Mouse (Mus musculus): ENCODE measurements around the gene Zfp472. TPM values are rescaled to one million over a fixed set of nuclear protein-coding genes. Genes with fewer than 3 reads are reported as not detected.
"Not testable (repeated sequence)": the region's sequence is repeated elsewhere in the genome, so short reads cannot be mapped to it uniquely, and the experiment has no call there.

Zfp472 gene
- total RNA-seq, 1 experiment from 2014 or later, result 3.7 TPM

DNA sequence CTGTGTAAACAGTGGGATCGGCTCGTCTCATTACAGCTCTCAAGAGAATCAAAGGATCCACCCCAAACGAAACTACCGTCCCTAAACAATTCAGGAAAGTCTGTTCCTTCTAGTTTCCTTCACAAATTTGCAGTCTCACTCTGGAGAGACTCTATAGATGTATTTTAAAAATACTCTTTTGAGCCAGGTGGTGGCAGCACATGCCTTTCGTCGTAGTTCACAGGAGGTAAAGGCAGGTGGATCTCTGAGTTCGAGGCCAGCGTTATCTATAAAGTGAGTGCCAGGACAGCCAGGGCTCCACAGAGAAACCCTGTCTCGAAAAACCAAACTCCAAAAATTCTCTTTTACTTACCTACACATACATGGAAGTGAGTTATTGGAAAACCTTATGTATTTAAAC lies 42.7 kb downstream of the Zfp472 start:
- peak; percentile 32 for DNase-seq

DNA sequence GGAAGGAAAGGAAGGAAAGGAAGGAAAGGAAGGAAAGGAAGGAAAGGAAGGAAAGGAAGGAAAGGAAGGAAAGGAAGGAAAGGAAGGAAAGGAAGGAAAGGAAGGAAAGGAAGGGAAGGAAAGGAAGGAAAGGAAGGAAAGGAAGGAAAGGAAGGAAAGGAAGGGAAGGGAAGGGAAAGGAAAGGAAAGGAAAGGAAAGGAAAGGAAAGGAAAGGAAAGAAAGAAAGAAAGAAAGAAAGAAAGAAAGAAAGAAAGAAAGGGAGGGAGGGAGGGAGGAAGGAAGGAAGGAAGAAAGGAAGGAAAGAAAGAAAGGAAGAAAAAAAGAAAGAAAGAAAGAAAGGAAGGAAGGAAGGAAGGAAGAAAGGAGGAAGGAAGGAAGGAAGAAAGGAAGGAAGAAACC lies 54.8 kb downstream of the Zfp472 start:
- DNase-seq, result not testable (repeated sequence)

Other genes with a start within 250 kb of the Zfp472 start
- 42.6 and 44.5 TPM in 2 replicates for gene Zfp871, start 177.5 kb upstream of the Zfp472 start, total RNA-seq (2021)
- 0.44 and 0.75 TPM in 2 replicates for gene Zfp811, start 155.9 kb upstream of the Zfp472 start, total RNA-seq (2021)
- 9.1 and 12.7 TPM in 2 replicates for gene Zfp799, start 135.6 kb upstream of the Zfp472 start, total RNA-seq (2021)
- 7.8 and 11.3 TPM in 2 replicates for gene Zfp870, start 74.2 kb upstream of the Zfp472 start, total RNA-seq (2021)
- 2.0 and 10.2 TPM in 2 replicates for gene Cyp4f14, start 48.5 kb upstream of the Zfp472 start, total RNA-seq (2021)
- gene Cyp4f13, start 18.4 kb upstream of the Zfp472 start, total RNA-seq (2021), result 46.2 and 51.9 TPM in 2 replicates
- 8.5 and 10.0 TPM in 2 replicates for gene Zfp952, start 27.3 kb downstream of the Zfp472 start, total RNA-seq (2021)
- gene Zfp763, start 67.6 kb downstream of the Zfp472 start, total RNA-seq (2021), result 6.3 and 8.5 TPM in 2 replicates
- not detected in 2 replicates for gene 4921501E09Rik, start 102.2 kb downstream of the Zfp472 start, total RNA-seq (2021)
- gene Zfp563, start 123.5 kb downstream of the Zfp472 start, total RNA-seq (2021), result 7.4 and 9.5 TPM in 2 replicates
- gene Morc2b, start 173.9 kb downstream of the Zfp472 start, total RNA-seq (2021), result not detected in 2 replicates
- gene Olfr55, start 202.6 kb downstream of the Zfp472 start, total RNA-seq (2021), result not detected in 2 replicates
- not detected in 2 replicates for gene Olfr239, start 225.5 kb downstream of the Zfp472 start, total RNA-seq (2021)

Data from adrenal gland, postnatal 14 days (tissue).